Mouse (Mus musculus): ENCODE measurements around the gene Gm17019.
"Not testable (repeated sequence)": the region's sequence is repeated elsewhere in the genome, so short reads cannot be mapped to it uniquely, and the experiment has no call there.

- TF ChIP-seq CTCF (IDR thresholded peaks at IDR 0.05; ENCODE audit: extremely low read depth, insufficient read length, insufficient replicate concordance, low read depth, low read length); POLR2A (IDR thresholded peaks at IDR 0.05; ENCODE audit: low read depth, low read length): not testable (repeated sequence)
These were observed 20.8 kb upstream of the Gm17019 start for GRCm38 (mm10) chr5:15053606-15053962.
